ENCODE assay signal across 12 mouse cellular contexts in genomic region chr12:3841121-3841520, GRCm38 (mm10). TPM values are rescaled to one million over a fixed set of nuclear protein-coding genes. Genes with fewer than 3 reads are reported as not detected.
A peak's percentile ranks its signal among the peaks of the same experiment; 100 is the strongest.
DNase-seq lines count a peak whose midpoint lies in the region; ATAC-seq lines count a peak whose summit lies in the region.
"Had no signal": no experiment of that assay in that cellular context is flagged by ENCODE, and none has a peak within 500 bp of the region (broad histone marks: within the 10 kb centered on the region; RNA-seq: fewer than 3 reads in every experiment).

No protein-coding gene starts in this region.

- peaks cover 63% of the 10 kb centered on the region for H3K36me3 ChIP-seq in embryonic facial prominence, embryonic 15.5 days
- H3K36me3 ChIP-seq in embryonic facial prominence, embryonic 10.5 days (replicated peaks), result peaks cover 62% of the 10 kb centered on the region
- H3K36me3 ChIP-seq in limb, embryonic 12.5 days, result peaks cover 79% of the 10 kb centered on the region
- peaks cover 61% of the 10 kb centered on the region for H3K36me3 ChIP-seq in limb, embryonic 10.5 days
- H3K36me3 ChIP-seq in forebrain, embryonic 12.5 days (replicated peaks), result peaks cover 52% of the 10 kb centered on the region

- 48% methylated on average over 4 of the region's 4 CpGs for WGBS in embryonic facial prominence, embryonic 15.5 days
- 76% methylated on average over 4 of the region's 4 CpGs for WGBS in embryonic facial prominence, embryonic 10.5 days
- 65% methylated on average over 4 of the region's 4 CpGs for WGBS in limb, embryonic 12.5 days
- WGBS in limb, embryonic 10.5 days, result 78% methylated on average over 4 of the region's 4 CpGs
- WGBS in forebrain, embryonic 12.5 days, result 73% methylated on average over 4 of the region's 4 CpGs

- peaks cover 48% of the 10 kb centered on the region for H3K4me1 ChIP-seq in embryonic facial prominence, embryonic 15.5 days
- H3K4me1 ChIP-seq in embryonic facial prominence, embryonic 10.5 days, result peaks cover 66% of the 10 kb centered on the region
- H3K4me1 ChIP-seq in limb, embryonic 12.5 days (replicated peaks), result peaks cover 38% of the 10 kb centered on the region
- peaks cover 36% of the 10 kb centered on the region for H3K4me1 ChIP-seq in limb, embryonic 10.5 days
- H3K4me1 ChIP-seq in forebrain, embryonic 12.5 days, result peaks cover 16% of the 10 kb centered on the region

- no peaks in the 10 kb centered on the region for H3K27me3 ChIP-seq in embryonic facial prominence, embryonic 15.5 days
- peaks cover 68% of the 10 kb centered on the region for H3K27me3 ChIP-seq in embryonic facial prominence, embryonic 10.5 days (replicated peaks; ENCODE audit: low read depth, poor library complexity, severe bottlenecking)
- H3K27me3 ChIP-seq in limb, embryonic 12.5 days, result no peaks in the 10 kb centered on the region
- H3K27me3 ChIP-seq in limb, embryonic 10.5 days (ENCODE audit: low read depth, poor library complexity, severe bottlenecking), result peaks cover 33% of the 10 kb centered on the region
- no peaks in the 10 kb centered on the region for H3K27me3 ChIP-seq in forebrain, embryonic 12.5 days

- DNase-seq in embryonic facial prominence, embryonic 10.5 days (ENCODE audit: low spot score), result no peak
- DNase-seq in limb, embryonic 10.5 days (ENCODE audit: low spot score), result no peak
- DNase-seq in cerebellum, adult 18-20 months, result peak; percentile 90 to 94
- peak; percentile 66 to 68 for DNase-seq in heart, postnatal 36 days
- DNase-seq in thymus, postnatal 36 days, result no peak
- DNase-seq: B cell, adult 2 months; liver; retina, postnatal 1 day had no signal

- 0 out of 2 replicates have a peak overlapping the region, but pooled peaks have one; percentile 44 for H3K27ac ChIP-seq in embryonic facial prominence, embryonic 15.5 days (replicated peaks)
- no peak overlapping the region for H3K27ac ChIP-seq in embryonic facial prominence, embryonic 10.5 days (replicated peaks)
- peak overlapping the region; percentile 29; the same call in 1 of the 2 replicates for H3K27ac ChIP-seq in limb, embryonic 12.5 days
- no peak overlapping the region for H3K27ac ChIP-seq in limb, embryonic 10.5 days
- no peak overlapping the region for H3K27ac ChIP-seq in forebrain, embryonic 12.5 days

- no peak overlapping the region for H3K4me2 ChIP-seq in embryonic facial prominence, embryonic 15.5 days (replicated peaks)
- no peak overlapping the region for H3K4me2 ChIP-seq in limb, embryonic 12.5 days
- H3K4me2 ChIP-seq in forebrain, embryonic 12.5 days, result no peak overlapping the region

- H3K9ac ChIP-seq in embryonic facial prominence, embryonic 15.5 days, result no peak overlapping the region
- no peak overlapping the region for H3K9ac ChIP-seq in limb, embryonic 12.5 days (replicated peaks)
- no peak overlapping the region for H3K9ac ChIP-seq in forebrain, embryonic 12.5 days

- H3K9me3 ChIP-seq in embryonic facial prominence, embryonic 15.5 days (replicated peaks), result no peaks in the 10 kb centered on the region
- H3K9me3 ChIP-seq in embryonic facial prominence, embryonic 10.5 days, result no peaks in the 10 kb centered on the region
- H3K9me3 ChIP-seq in limb, embryonic 12.5 days, result no peaks in the 10 kb centered on the region
- H3K9me3 ChIP-seq in limb, embryonic 10.5 days (replicated peaks), result no peaks in the 10 kb centered on the region
- no peaks in the 10 kb centered on the region for H3K9me3 ChIP-seq in forebrain, embryonic 12.5 days

- no peak overlapping the region for H3K4me3 ChIP-seq in embryonic facial prominence, embryonic 15.5 days (replicated peaks)
- H3K4me3 ChIP-seq in embryonic facial prominence, embryonic 10.5 days, result no peak overlapping the region
- H3K4me3 ChIP-seq in limb, embryonic 12.5 days (replicated peaks), result no peak overlapping the region
- no peak overlapping the region for H3K4me3 ChIP-seq in limb, embryonic 10.5 days
- no peak overlapping the region for H3K4me3 ChIP-seq in forebrain, embryonic 12.5 days (replicated peaks)

- intact Hi-C loops in heart, postnatal 36 days (cut with DNase I), result no loop called here

- ATAC-seq in embryonic facial prominence, embryonic 15.5 days (ENCODE audit: insufficient number of reproducible peaks, low FRiP score, low TSS enrichment, low read depth), result no peak
- no peak for ATAC-seq in limb, embryonic 12.5 days (ENCODE audit: insufficient number of reproducible peaks, insufficient read depth, low FRiP score, low TSS enrichment, low read depth)
- no peak for ATAC-seq in forebrain, embryonic 12.5 days (ENCODE audit: low FRiP score)
- ATAC-seq: inflammation-experienced regulatory T-cells, adult 6 months had no signal

RNA-seq across cellular contexts. Expression of gene Dnmt3a, which starts 35.3 kb away (rescaled TPM):
- 114 and 135 TPM in 2 replicates for polyA plus RNA-seq in embryonic facial prominence, embryonic 15.5 days (2015; fragmentation: Nextera tagmentation; extraction: Ambion mirVana)
- polyA plus RNA-seq in embryonic facial prominence, embryonic 10.5 days (2016; fragmentation: Nextera tagmentation; extraction: Ambion mirVana), result 160 and 179 TPM in 2 replicates
- 260 and 282 TPM in 2 replicates for polyA plus RNA-seq in limb, embryonic 12.5 days (2016; fragmentation: Nextera tagmentation; extraction: Ambion mirVana)
- polyA plus RNA-seq in limb, embryonic 10.5 days (2016; fragmentation: Nextera tagmentation; extraction: Ambion mirVana), result 221 and 298 TPM in 2 replicates
- 10 to 100 TPM; 71.7 to 75.8 TPM for total RNA-seq in heart, postnatal 36 days (2021)
- polyA plus RNA-seq in forebrain, embryonic 12.5 days (2016; fragmentation: Nextera tagmentation; extraction: Ambion mirVana), result 139 and 146 TPM in 2 replicates

Comparison
In these comparisons a context has a peak if more than half of its experiments do, and no peak if none do; other contexts are left out.
1. H3K27ac ChIP-seq: peak in embryonic facial prominence, embryonic 15.5 days (single experiment) and limb, embryonic 12.5 days (single experiment); none in embryonic facial prominence, embryonic 10.5 days (single experiment), limb, embryonic 10.5 days (single experiment) and forebrain, embryonic 12.5 days (single experiment).
2. DNase-seq: peak in cerebellum, adult 18-20 months (2 of 2) and heart, postnatal 36 days (2 of 2); none in embryonic facial prominence, embryonic 10.5 days (single experiment), limb, embryonic 10.5 days (single experiment) and thymus, postnatal 36 days (0 of 2).